Comparison of ENCODE assay signal across 8 mouse cellular contexts in the genomic region with DNA sequence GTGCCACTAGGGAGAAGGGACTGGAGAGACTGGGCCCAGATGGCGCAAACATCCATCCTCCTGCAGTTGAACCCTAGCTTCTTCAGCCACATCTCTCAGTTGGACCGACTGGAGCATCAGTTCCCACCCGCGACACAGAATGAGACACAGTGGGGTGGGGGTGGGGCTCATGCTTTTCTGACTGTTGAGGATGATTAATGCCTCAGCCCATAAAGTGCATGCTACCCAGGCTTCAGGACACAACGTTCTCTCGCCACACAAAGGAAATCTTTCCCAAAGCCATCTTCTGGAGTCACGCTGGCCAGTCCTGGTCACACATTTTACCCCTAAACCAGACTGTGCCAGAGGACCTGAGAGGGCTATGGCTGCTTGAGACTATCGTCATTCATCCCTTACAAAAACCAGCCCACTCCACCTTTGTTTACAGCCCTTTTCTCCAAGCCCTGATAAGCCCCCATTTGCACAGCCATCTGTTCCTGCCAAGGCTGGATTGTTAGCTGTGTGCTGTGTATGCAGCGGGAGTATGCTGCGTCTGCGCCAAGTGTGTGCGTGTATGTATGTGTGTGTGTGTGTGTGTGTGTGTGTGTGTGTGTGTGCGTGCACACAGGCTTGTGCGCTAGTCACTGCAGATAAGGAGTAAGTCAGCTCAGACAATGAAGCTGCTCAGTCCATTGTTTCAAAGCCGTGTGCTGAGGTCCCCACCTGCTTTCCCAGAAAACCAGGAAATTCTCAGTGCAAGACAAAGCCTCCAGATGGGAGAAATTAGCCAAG. TPM values are rescaled to one million over a fixed set of nuclear protein-coding genes. Genes with fewer than 3 reads are reported as not detected.
DNase-seq lines count a peak whose midpoint lies in the region; ATAC-seq and TF ChIP-seq lines count a peak whose summit lies in the region.

No protein-coding gene starts in this region.

- H3K4me3 ChIP-seq in heart, embryonic 14.5 days (ENCODE audit: control insufficient read depth in 1 of 2, insufficient read depth in 1 of 2, low read depth in 1 of 2, low read length in 2 of 2) = no peak overlapping the region
- no peak overlapping the region for H3K4me3 ChIP-seq in embryonic facial prominence, embryonic 14.5 days (ENCODE audit: low read depth, low read length)
- H3K4me3 ChIP-seq in layer of hippocampus, adult 2 months = peak overlapping the region; percentile 18; the same call in 1 of the 2 replicates
- no peak overlapping the region for H3K4me3 ChIP-seq in midbrain, embryonic 16.5 days (ENCODE audit: low read depth, low read length)

- no peaks in the 10 kb centered on the region; a peak in 1 of 4 replicates for H3K4me1 ChIP-seq in heart, embryonic 14.5 days (ENCODE audit: control insufficient read depth in 2 of 2, insufficient read depth in 2 of 2, low read length in 2 of 2)
- no peaks in the 10 kb centered on the region for H3K4me1 ChIP-seq in embryonic facial prominence, embryonic 14.5 days (ENCODE audit: control insufficient read depth, insufficient read depth, low read length)
- peaks cover 21% of the 10 kb centered on the region for H3K4me1 ChIP-seq in midbrain, embryonic 16.5 days (ENCODE audit: control insufficient read depth, insufficient read depth, low read length)

- no peaks in the 10 kb centered on the region for H3K36me3 ChIP-seq in heart, embryonic 14.5 days (ENCODE audit: control insufficient read depth, insufficient read depth, low read length)
- H3K36me3 ChIP-seq in embryonic facial prominence, embryonic 14.5 days (ENCODE audit: control insufficient read depth, insufficient read depth, low read length) = no peaks in the 10 kb centered on the region
- H3K36me3 ChIP-seq in midbrain, embryonic 16.5 days (ENCODE audit: control insufficient read depth, insufficient read depth, low read length) = no peaks in the 10 kb centered on the region

- ATAC-seq in heart, embryonic 14.5 days (ENCODE audit: insufficient number of reproducible peaks, insufficient read depth, low FRiP score, low read depth) = peak; percentile 75
- ATAC-seq in embryonic facial prominence, embryonic 14.5 days (ENCODE audit: low read depth) = peak; percentile 88
- ATAC-seq in midbrain, embryonic 16.5 days = peak; percentile 93

- H3K27ac ChIP-seq in heart, embryonic 14.5 days (replicated peaks in 1 of 2; ENCODE audit: control insufficient read depth in 1 of 2, insufficient read depth in 1 of 2, low read depth in 2 of 2, low read length in 2 of 2) = no peak overlapping the region
- no peak overlapping the region; the same call in 1 of the 2 replicates for H3K27ac ChIP-seq in embryonic facial prominence, embryonic 14.5 days (replicated peaks; ENCODE audit: low read depth, low read length)
- peak overlapping the region; percentile 49; the same call in 1 of the 2 replicates for H3K27ac ChIP-seq in layer of hippocampus, adult 2 months
- H3K27ac ChIP-seq in midbrain, embryonic 16.5 days (ENCODE audit: low read length) = peak overlapping the region; percentile 90

- H3K27me3 ChIP-seq in heart, embryonic 14.5 days (ENCODE audit: control insufficient read depth, insufficient read depth, low read length) = no peaks in the 10 kb centered on the region
- H3K27me3 ChIP-seq in embryonic facial prominence, embryonic 14.5 days (replicated peaks; ENCODE audit: control insufficient read depth, insufficient read depth, low read length) = no peaks in the 10 kb centered on the region
- H3K27me3 ChIP-seq in midbrain, embryonic 16.5 days (ENCODE audit: control insufficient read depth, insufficient read depth, low read depth, low read length) = no peaks in the 10 kb centered on the region

- H3K4me2 ChIP-seq in heart, embryonic 14.5 days (ENCODE audit: low read length) = no peak overlapping the region
- no peak overlapping the region for H3K4me2 ChIP-seq in embryonic facial prominence, embryonic 14.5 days (ENCODE audit: low read depth, low read length)
- H3K4me2 ChIP-seq in midbrain, embryonic 16.5 days (ENCODE audit: low read length) = no peak overlapping the region

- TF ChIP-seq CTCF in layer of hippocampus, adult 2 months (conservative IDR thresholded peaks at IDR 0.05) = no peak

- 50% methylated on average over 15 of the region's 15 CpGs for WGBS in heart, embryonic 14.5 days
- WGBS in embryonic facial prominence, embryonic 14.5 days = 57% methylated on average over 14 of the region's 15 CpGs
- 20% methylated on average over 15 of the region's 15 CpGs for WGBS in midbrain, embryonic 16.5 days

- DNase-seq in heart, adult 8-10 months (ENCODE audit: low spot score) = no peak
- DNase-seq in embryonic facial prominence, embryonic 14.5 days (ENCODE audit: low spot score) = peak; percentile 64
- DNase-seq in layer of hippocampus, adult 2 months (ENCODE audit: low spot score in 2 of 2) = peak; percentile 71 to 75
- no peak for DNase-seq in adrenal gland, adult (ENCODE audit: inconsistent age in 2 of 2, low spot score in 1 of 2)
- no peak for DNase-seq in thymus, postnatal 25 days
- DNase-seq in thymus, adult 18-20 months = no peak

- H3K9me3 ChIP-seq in heart, embryonic 14.5 days (ENCODE audit: control insufficient read depth, low read length) = no peaks in the 10 kb centered on the region
- H3K9me3 ChIP-seq in embryonic facial prominence, embryonic 14.5 days (ENCODE audit: control insufficient read depth, low read length) = no peaks in the 10 kb centered on the region
- H3K9me3 ChIP-seq in midbrain, embryonic 16.5 days (replicated peaks; ENCODE audit: control insufficient read depth, low read length, poor library complexity, severe bottlenecking) = no peaks in the 10 kb centered on the region

- no peak overlapping the region for H3K9ac ChIP-seq in heart, embryonic 14.5 days (ENCODE audit: low read length)
- H3K9ac ChIP-seq in embryonic facial prominence, embryonic 14.5 days (ENCODE audit: low read depth, low read length) = no peak overlapping the region
- peak overlapping the region; percentile 61 for H3K9ac ChIP-seq in midbrain, embryonic 16.5 days (ENCODE audit: low read depth, low read length)

RNA-seq across cellular contexts. Expression of gene Chchd6, which starts 18.1 kb away (rescaled TPM):
- 56.1 and 56.5 TPM in 2 replicates for polyA plus RNA-seq in heart, embryonic 14.5 days (2014; fragmentation: Nextera tagmentation; extraction: Ambion mirVana)
- 10 to 100 TPM; 10.1 to 12.9 (median 11.5) TPM for total RNA-seq in heart, adult 8-10 months (2022)
- polyA plus RNA-seq in embryonic facial prominence, embryonic 14.5 days (2014; fragmentation: Nextera tagmentation; extraction: Ambion mirVana) = 53.5 and 62.8 TPM in 2 replicates
- total RNA-seq in layer of hippocampus, adult 2 months (2021) = 10 to 100 TPM; 61.4 to 71.1 TPM
- polyA plus RNA-seq in midbrain, embryonic 16.5 days (2015; fragmentation: Nextera tagmentation; extraction: Ambion mirVana) = 170 and 191 TPM in 2 replicates

RNA-seq across cellular contexts. Expression of gene Txnrd3, which starts 30.3 kb away (rescaled TPM):
- 14.3 and 15.4 TPM in 2 replicates for polyA plus RNA-seq in heart, embryonic 14.5 days (2014; fragmentation: Nextera tagmentation; extraction: Ambion mirVana)
- 10 to 100 TPM; 14.6 to 17.0 (median 15.0) TPM for total RNA-seq in heart, adult 8-10 months (2022)
- 10.2 and 12.0 TPM in 2 replicates for polyA plus RNA-seq in embryonic facial prominence, embryonic 14.5 days (2014; fragmentation: Nextera tagmentation; extraction: Ambion mirVana)
- 1 to 10 TPM; 3.6 to 3.9 TPM for total RNA-seq in layer of hippocampus, adult 2 months (2021)
- polyA plus RNA-seq in midbrain, embryonic 16.5 days (2015; fragmentation: Nextera tagmentation; extraction: Ambion mirVana) = 15.4 and 15.5 TPM in 2 replicates

Comparison
In these comparisons a context has a peak if more than half of its experiments do, and no peak if none do; other contexts are left out.
1. H3K27ac ChIP-seq: peak in layer of hippocampus, adult 2 months (single experiment) and midbrain, embryonic 16.5 days (single experiment); none in heart, embryonic 14.5 days (0 of 2) and embryonic facial prominence, embryonic 14.5 days (single experiment).
2. DNase-seq: peak in embryonic facial prominence, embryonic 14.5 days (single experiment) and layer of hippocampus, adult 2 months (2 of 2); none in heart, adult 8-10 months (single experiment), adrenal gland, adult (0 of 2), thymus, postnatal 25 days (single experiment) and thymus, adult 18-20 months (0 of 2).
3. Peak in every context shown above with its lines, with median percentiles within 50 percentile points of each other: ATAC-seq.